Mouse (Mus musculus) c-Kit-positive CD71-positive TER-119-positive erythroid progenitor cells, embryonic 14.5 days (primary cell): ENCODE results near the gene Pheta1.

Source experiments
- DNase-seq: peaks from one replicate; pipeline ENCODE4 v3.0.0-alpha.2; 2013; ENCODE audit warnings: low spot score

Gene Pheta1

GRCm38 (mm10) chr5:121889819-121890362, 41.1 kb downstream of the Pheta1 start:
- no peak for DNase-seq

GRCm38 (mm10) chr5:121890925-121891324, 42.1 kb downstream of the Pheta1 start:
- no peak for DNase-seq

GRCm38 (mm10) chr5:121892281-121892680, 43.5 kb downstream of the Pheta1 start:
- DNase-seq, result no peak

GRCm38 (mm10) chr5:121893581-121893980, 44.8 kb downstream of the Pheta1 start:
- DNase-seq, result no peak

- DNase-seq, result no peak
These were observed 45.9 kb downstream of the Pheta1 start for GRCm38 (mm10) chr5:121894647-121895046.

GRCm38 (mm10) chr5:121895117-121895756, 46.5 kb downstream of the Pheta1 start:
- DNase-seq, result no peak

GRCm38 (mm10) chr5:121902809-121903745, 54.3 kb downstream of the Pheta1 start:
- DNase-seq, result no peak
